Mouse (Mus musculus) midbrain, embryonic 10.5 days (tissue): ENCODE data around the gene Pkp1. TPM values are rescaled to one million over a fixed set of nuclear protein-coding genes. Genes with fewer than 3 reads are reported as not detected.

Experiments used
- DNase-seq: peaks from one replicate; pipeline ENCODE4 v3.0.0-alpha.2; 2017; ENCODE audit warnings: low spot score
- H3K27ac ChIP-seq: fragments of 300-500 bp; sonication (generic); replicated peaks from 2 replicates; pipeline ENCODE4 v1.5.1; 2016; ENCODE audit warnings: mild to moderate bottlenecking
- H3K27me3 ChIP-seq: fragments of 300-500 bp; sonication (generic); 2 replicates; pipeline ENCODE4 v1.6.1; 2016; ENCODE audit warnings: low read depth, mild to moderate bottlenecking; ENCODE audit not compliant: poor library complexity, severe bottlenecking
- H3K36me3 ChIP-seq: fragments of 300-500 bp; sonication (generic); 2 replicates; pipeline ENCODE4 v1.6.1; 2016; ENCODE audit warnings: mild to moderate bottlenecking, moderate library complexity
- H3K4me1 ChIP-seq: fragments of 300-500 bp; sonication (generic); 2 replicates; pipeline ENCODE4 v1.6.1; 2016
- H3K4me3 ChIP-seq: fragments of 300-500 bp; sonication (generic); 2 replicates; pipeline ENCODE4 v1.5.1; 2016; ENCODE audit warnings: mild to moderate bottlenecking, moderate library complexity
- H3K9me3 ChIP-seq: fragments of 300-500 bp; sonication (generic); replicated peaks from 2 replicates; pipeline ENCODE4 v1.6.1; 2016; ENCODE audit warnings: mild to moderate bottlenecking
- WGBS: fragments of 180-500 bp; shearing (Covaris S2); methylation state at CpG from one replicate; pipeline ENCODE4 v1.1.7; 2016; 5-methylcytosine and 5-hydroxymethylcytosine counted together
- polyA plus RNA-seq: library from polyadenylated mRNA; unstranded; fragments of >200 nt; fragmentation: Nextera tagmentation; extraction: Ambion mirVana; gene quantifications from 2 replicates; pipeline ENCODE4 v1.2.1, GENCODE M21; 2016

The Pkp1 gene
- polyA plus RNA-seq, 1 experiment from 2014 or later: not detected

- 86% methylated on average over 9 of the region's 9 CpGs for WGBS
- peaks cover 21% of the 10 kb centered on the region for H3K4me1 ChIP-seq
- H3K9me3 ChIP-seq: no peaks in the 10 kb centered on the region
- no peak for DNase-seq
- H3K27ac ChIP-seq: no peak overlapping the region
- no peaks in the 10 kb centered on the region for H3K36me3 ChIP-seq
- peaks cover 10% of the 10 kb centered on the region for H3K27me3 ChIP-seq
- no peak overlapping the region for H3K4me3 ChIP-seq
Observed at GRCm38 (mm10) chr1:135863786-135864335, 55.1 kb downstream of the Pkp1 start.

GRCm38 (mm10) chr1:135862561-135862960 is 56.4 kb downstream of the Pkp1 start:
- WGBS: 90% methylated on average over 5 of the region's 5 CpGs
- H3K4me1 ChIP-seq: peaks cover 21% of the 10 kb centered on the region
- no peak overlapping the region for H3K27ac ChIP-seq
- peaks cover 10% of the 10 kb centered on the region for H3K27me3 ChIP-seq
- no peak for DNase-seq
- no peak overlapping the region for H3K4me3 ChIP-seq
- no peaks in the 10 kb centered on the region for H3K9me3 ChIP-seq
- H3K36me3 ChIP-seq: no peaks in the 10 kb centered on the region

- Histone ChIP-seq H3K9me3 (no peaks in the 10 kb centered on the region), H3K4me1 (peaks cover 18% of the 10 kb centered on the region), H3K27me3 (peaks cover 10% of the 10 kb centered on the region), H3K27ac (no peak overlapping the region), H3K4me3 (no peak overlapping the region), H3K36me3 (no peaks in the 10 kb centered on the region)
- WGBS: 78% methylated on average over 9 of the region's 9 CpGs
- DNase-seq: no peak
Observed at GRCm38 (mm10) chr1:135861980-135862552, 56.9 kb downstream of the Pkp1 start.

GRCm38 (mm10) chr1:135861091-135861490 is 57.9 kb downstream of the Pkp1 start:
- DNase-seq: no peak
- H3K4me3 ChIP-seq: no peak overlapping the region
- peaks cover 12% of the 10 kb centered on the region for H3K4me1 ChIP-seq
- 74% methylated on average over 5 of the region's 5 CpGs for WGBS
- no peaks in the 10 kb centered on the region for H3K36me3 ChIP-seq
- H3K27me3 ChIP-seq: peaks cover 6% of the 10 kb centered on the region
- H3K27ac ChIP-seq: 0 out of 2 replicates have a peak overlapping the region, but pooled peaks have one; percentile 6
- no peaks in the 10 kb centered on the region for H3K9me3 ChIP-seq

- Histone ChIP-seq H3K36me3 (no peaks in the 10 kb centered on the region), H3K27ac (no peak overlapping the region), H3K4me1 (peaks cover 7% of the 10 kb centered on the region), H3K9me3 (no peaks in the 10 kb centered on the region), H3K27me3 (no peaks in the 10 kb centered on the region), H3K4me3 (no peak overlapping the region)
- DNase-seq: no peak
- 91% methylated on average over 7 of the region's 7 CpGs for WGBS
Observed at GRCm38 (mm10) chr1:135858533-135858932, 60.5 kb downstream of the Pkp1 start.

- DNase-seq: no peak
Observed at GRCm38 (mm10) chr1:135857137-135857775, 61.8 kb downstream of the Pkp1 start.

GRCm38 (mm10) chr1:135856070-135856469 is 62.9 kb downstream of the Pkp1 start:
- H3K4me1 ChIP-seq: peaks cover 24% of the 10 kb centered on the region
- H3K27me3 ChIP-seq: no peaks in the 10 kb centered on the region
- no peaks in the 10 kb centered on the region for H3K36me3 ChIP-seq
- no peak overlapping the region for H3K4me3 ChIP-seq
- H3K9me3 ChIP-seq: no peaks in the 10 kb centered on the region
- WGBS: 69% methylated on average over 4 of the region's 4 CpGs
- H3K27ac ChIP-seq: no peak overlapping the region
- no peak for DNase-seq

More at GRCm38 (mm10) chr1:135857137-135857775, 61.8 kb downstream of the Pkp1 start:
- Histone ChIP-seq H3K4me3 (no peak overlapping the region), H3K36me3 (no peaks in the 10 kb centered on the region), H3K9me3 (no peaks in the 10 kb centered on the region), H3K4me1 (peaks cover 18% of the 10 kb centered on the region), H3K27ac (no peak overlapping the region), H3K27me3 (no peaks in the 10 kb centered on the region)
- WGBS: 64% methylated on average over 11 of the region's 11 CpGs

- Histone ChIP-seq H3K27ac (no peak overlapping the region), H3K9me3 (no peaks in the 10 kb centered on the region), H3K4me1 (peaks cover 27% of the 10 kb centered on the region)
Observed at GRCm38 (mm10) chr1:135855344-135855687, 63.7 kb downstream of the Pkp1 start.

GRCm38 (mm10) chr1:135854591-135855343 is 64.2 kb downstream of the Pkp1 start:
- Histone ChIP-seq H3K27me3 (no peaks in the 10 kb centered on the region), H3K4me1 (peaks cover 27% of the 10 kb centered on the region), H3K27ac (no peak overlapping the region), H3K4me3 (no peak overlapping the region), H3K36me3 (no peaks in the 10 kb centered on the region), H3K9me3 (no peaks in the 10 kb centered on the region)
- 88% methylated on average over 6 of the region's 6 CpGs for WGBS
- no peak for DNase-seq

More at GRCm38 (mm10) chr1:135855344-135855687, 63.7 kb downstream of the Pkp1 start:
- no peaks in the 10 kb centered on the region for H3K27me3 ChIP-seq
- H3K4me3 ChIP-seq: no peak overlapping the region
- H3K36me3 ChIP-seq: no peaks in the 10 kb centered on the region
- DNase-seq: no peak
- 97% methylated on average over 1 of the region's 1 CpGs for whole genome bisulfite sequencing

GRCm38 (mm10) chr1:135853200-135853599 is 65.8 kb downstream of the Pkp1 start:
- H3K9me3 ChIP-seq: no peaks in the 10 kb centered on the region
- H3K4me1 ChIP-seq: peaks cover 38% of the 10 kb centered on the region
- DNase-seq: no peak
- H3K27ac ChIP-seq: 0 out of 2 replicates have a peak overlapping the region, but pooled peaks have one; percentile 71
- no peaks in the 10 kb centered on the region for H3K27me3 ChIP-seq
- no peak overlapping the region for H3K4me3 ChIP-seq
- H3K36me3 ChIP-seq: no peaks in the 10 kb centered on the region
- WGBS: 92% methylated on average over 4 of the region's 4 CpGs

- Histone ChIP-seq H3K4me1 (peaks cover 38% of the 10 kb centered on the region), H3K27ac (peak overlapping the region; percentile 71), H3K4me3 (no peak overlapping the region), H3K27me3 (0 out of 2 replicates have a peak, but pooled peaks cover 3% of the 10 kb centered on the region), H3K9me3 (no peaks in the 10 kb centered on the region), H3K36me3 (no peaks in the 10 kb centered on the region)
- no peak for DNase-seq
- WGBS: 70% methylated on average over 13 of the region's 13 CpGs
Observed at GRCm38 (mm10) chr1:135852044-135852756, 66.8 kb downstream of the Pkp1 start.
